Mouse (Mus musculus): ENCODE measurements around the gene Ctnnal1. TPM values are rescaled to one million over a fixed set of nuclear protein-coding genes. Genes with fewer than 3 reads are reported as not detected.

The Ctnnal1 gene
- total and polyA plus RNA-seq, 3 experiments, result 2.3 to 6.3 TPM; not detected in 1

- Histone ChIP-seq H3K27me3 (ENCODE audit: control insufficient read depth in 1 of 2, insufficient read depth in 2 of 2, low read length in 2 of 2) (no peaks in the 10 kb centered on the region), H3K27ac (ENCODE audit: control insufficient read depth, low read depth, low read length) (no peak overlapping the region), H3K9ac (ENCODE audit: control insufficient read depth, low read depth, low read length, poor library complexity, severe bottlenecking) (no peak overlapping the region), H3K4me1 (ENCODE audit: control insufficient read depth in 1 of 2, insufficient read depth in 2 of 2, low read length in 2 of 2) (no peaks in the 10 kb centered on the region), H3K4me3 (ENCODE audit: control insufficient read depth in 1 of 2, insufficient read depth in 1 of 2, low read depth in 2 of 2, low read length in 2 of 2) (no peak overlapping the region), H3K79me2 (ENCODE audit: control insufficient read depth, insufficient read depth, low read length, poor library complexity) (no peaks in the 10 kb centered on the region), H3K9me3 (replicated peaks; ENCODE audit: insufficient read depth, low read length) (no peaks in the 10 kb centered on the region), H3K36me3 (ENCODE audit: control insufficient read depth in 1 of 2, insufficient read depth in 2 of 2, low read length in 2 of 2) (peaks cover 0 to 14% of the 10 kb centered on the region in 2 experiments; a peak in 2 of 4 replicates)
- TF ChIP-seq MAFK (IDR thresholded peaks at IDR 0.05; ENCODE audit: borderline replicate concordance, low read depth, low read length) (no peak), GATA1 (IDR thresholded peaks at IDR 0.05; ENCODE audit: low read depth, low read length) (no peak), MEF2A (IDR thresholded peaks at IDR 0.05; ENCODE audit: extremely low read depth, insufficient replicate concordance, low read depth, low read length, poor library complexity, severe bottlenecking) (no peak), RCOR1 (IDR thresholded peaks at IDR 0.05; ENCODE audit: low read depth, low read length) (no peak), ZKSCAN1 (IDR thresholded peaks at IDR 0.05; ENCODE audit: low read depth, low read length) (no peak), MYB (IDR thresholded peaks at IDR 0.05; ENCODE audit: low read depth, low read length) (no peak), RAD21 (IDR thresholded peaks at IDR 0.05; ENCODE audit: low read depth, low read length) (no peak), USF1 (IDR thresholded peaks at IDR 0.05; ENCODE audit: low read depth, low read length) (no peak), NELFE (IDR thresholded peaks at IDR 0.05; ENCODE audit: low read depth, low read length) (no peak), CTCF (IDR thresholded peaks at IDR 0.05 in 2 of 3, conservative IDR thresholded peaks at IDR 0.05 in 1 of 3; ENCODE audit: control insufficient read depth in 1 of 3, insufficient read depth in 1 of 3, low read depth in 2 of 3, low read length in 3 of 3, poor library complexity in 1 of 3, severe bottlenecking in 1 of 3) (no peak), ZMIZ1 (IDR thresholded peaks at IDR 0.05; ENCODE audit: low read depth, low read length) (no peak), USF2 (IDR thresholded peaks at IDR 0.05; ENCODE audit: borderline replicate concordance in 1 of 2, insufficient read depth in 1 of 2, low read depth in 1 of 2, low read length in 2 of 2) (no peak)
- no peak for DNase-seq (ENCODE audit: low read depth, low spot score)
Observed at GRCm38 (mm10) chr4:56914338-56914737, 49.4 kb upstream of the Ctnnal1 start.

GRCm38 (mm10) chr4:56912382-56913001, 47.5 kb upstream of the Ctnnal1 start:
- no peak overlapping the region for H3K4me3 ChIP-seq (ENCODE audit: control insufficient read depth in 1 of 2, insufficient read depth in 1 of 2, low read depth in 2 of 2, low read length in 2 of 2)
- no peaks in the 10 kb centered on the region for H3K4me1 ChIP-seq (ENCODE audit: control insufficient read depth in 1 of 2, insufficient read depth in 2 of 2, low read length in 2 of 2)
- no peaks in the 10 kb centered on the region for H3K9me3 ChIP-seq (replicated peaks; ENCODE audit: insufficient read depth, low read length)
- H3K27me3 ChIP-seq (ENCODE audit: control insufficient read depth in 1 of 2, insufficient read depth in 2 of 2, low read length in 2 of 2), result no peaks in the 10 kb centered on the region
- no peak overlapping the region for H3K27ac ChIP-seq (ENCODE audit: control insufficient read depth, low read depth, low read length)
- peaks cover 0 to 15% of the 10 kb centered on the region in 2 experiments; a peak in 2 of 4 replicates for H3K36me3 ChIP-seq (ENCODE audit: control insufficient read depth in 1 of 2, insufficient read depth in 2 of 2, low read length in 2 of 2)
- DNase-seq (ENCODE audit: low read depth, low spot score), result no peak
- no peak overlapping the region for H3K9ac ChIP-seq (ENCODE audit: control insufficient read depth, low read depth, low read length, poor library complexity, severe bottlenecking)
- no peaks in the 10 kb centered on the region for H3K79me2 ChIP-seq (ENCODE audit: control insufficient read depth, insufficient read depth, low read length, poor library complexity)
- TF ChIP-seq GATA1 (IDR thresholded peaks at IDR 0.05; ENCODE audit: low read depth, low read length) (no peak), ZKSCAN1 (IDR thresholded peaks at IDR 0.05; ENCODE audit: low read depth, low read length) (no peak), TAL1 (IDR thresholded peaks at IDR 0.05; ENCODE audit: low read length) (no peak), USF2 (IDR thresholded peaks at IDR 0.05; ENCODE audit: borderline replicate concordance in 1 of 2, insufficient read depth in 1 of 2, low read depth in 1 of 2, low read length in 2 of 2) (no peak), ZNF384 (IDR thresholded peaks at IDR 0.05; ENCODE audit: low read depth, low read length) (no peak)
